Mouse (Mus musculus): ENCODE results near the gene Gm9821. TPM values are rescaled to one million over a fixed set of nuclear protein-coding genes. Genes with fewer than 3 reads are reported as not detected.

Gene Gm9821
- polyA plus RNA-seq, 1 experiment from 2014 or later = 0.80 TPM

- 70% methylated on average over 23 of the region's 23 CpGs for WGBS (ENCODE audit: insufficient replicate concordance)
- H3K27me3 ChIP-seq = peaks cover 63% of the 10 kb centered on the region
- DNase-seq (no peak), ATAC-seq (ENCODE audit: low read depth) (no peak)
- H3K27ac ChIP-seq = no peak overlapping the region
- H3K4me1 ChIP-seq (replicated peaks) = peaks cover 59% of the 10 kb centered on the region
- H3K4me2 ChIP-seq = no peak overlapping the region
- H3K9me3 ChIP-seq (replicated peaks) = no peaks in the 10 kb centered on the region
- no peak overlapping the region for H3K4me3 ChIP-seq (replicated peaks)
- peaks cover 11% of the 10 kb centered on the region for H3K36me3 ChIP-seq
- H3K9ac ChIP-seq = no peak overlapping the region
Measured at GRCm38 (mm10) chr2:91928534-91929350, 16.8 kb upstream of the Gm9821 start.

GRCm38 (mm10) chr2:91929455-91929854 is 16.0 kb upstream of the Gm9821 start:
- peaks cover 56% of the 10 kb centered on the region for H3K27me3 ChIP-seq
- ATAC-seq (ENCODE audit: low read depth) (no peak), DNase-seq (no peak)
- 65% methylated on average over 3 of the region's 3 CpGs for WGBS (ENCODE audit: insufficient replicate concordance)
- H3K27ac ChIP-seq = no peak overlapping the region
- H3K4me3 ChIP-seq (replicated peaks) = no peak overlapping the region
- H3K4me2 ChIP-seq = no peak overlapping the region
- H3K36me3 ChIP-seq = peaks cover 18% of the 10 kb centered on the region
- H3K9me3 ChIP-seq (replicated peaks) = no peaks in the 10 kb centered on the region
- peaks cover 63% of the 10 kb centered on the region for H3K4me1 ChIP-seq (replicated peaks)
- no peak overlapping the region for H3K9ac ChIP-seq

GRCm38 (mm10) chr2:91929936-91930335 is 15.6 kb upstream of the Gm9821 start:
- Histone ChIP-seq H3K27ac (no peak overlapping the region), H3K36me3 (peaks cover 22% of the 10 kb centered on the region), H3K9me3 (replicated peaks) (no peaks in the 10 kb centered on the region), H3K4me3 (replicated peaks) (no peak overlapping the region), H3K4me1 (replicated peaks) (peaks cover 68% of the 10 kb centered on the region), H3K4me2 (peak overlapping the region; percentile 67), H3K9ac (no peak overlapping the region), H3K27me3 (peaks cover 51% of the 10 kb centered on the region)
- ATAC-seq (ENCODE audit: low read depth) (no peak), DNase-seq (peak; percentile 55)
- WGBS (ENCODE audit: insufficient replicate concordance) = 19% methylated on average over 12 of the region's 12 CpGs

- Histone ChIP-seq H3K9me3 (replicated peaks) (no peaks in the 10 kb centered on the region), H3K36me3 (peaks cover 31% of the 10 kb centered on the region), H3K4me1 (replicated peaks) (peaks cover 71% of the 10 kb centered on the region), H3K4me2 (peak overlapping the region; percentile 67), H3K4me3 (replicated peaks) (peak overlapping the region; percentile 43), H3K27ac (no peak overlapping the region), H3K9ac (peak overlapping the region; percentile 53), H3K27me3 (peaks cover 42% of the 10 kb centered on the region)
- ATAC-seq (ENCODE audit: low read depth) (no peak), DNase-seq (no peak)
- WGBS (ENCODE audit: insufficient replicate concordance) = 30% methylated on average over 23 of the region's 23 CpGs
Measured at GRCm38 (mm10) chr2:91930761-91931291, 14.7 kb upstream of the Gm9821 start.

DNA sequence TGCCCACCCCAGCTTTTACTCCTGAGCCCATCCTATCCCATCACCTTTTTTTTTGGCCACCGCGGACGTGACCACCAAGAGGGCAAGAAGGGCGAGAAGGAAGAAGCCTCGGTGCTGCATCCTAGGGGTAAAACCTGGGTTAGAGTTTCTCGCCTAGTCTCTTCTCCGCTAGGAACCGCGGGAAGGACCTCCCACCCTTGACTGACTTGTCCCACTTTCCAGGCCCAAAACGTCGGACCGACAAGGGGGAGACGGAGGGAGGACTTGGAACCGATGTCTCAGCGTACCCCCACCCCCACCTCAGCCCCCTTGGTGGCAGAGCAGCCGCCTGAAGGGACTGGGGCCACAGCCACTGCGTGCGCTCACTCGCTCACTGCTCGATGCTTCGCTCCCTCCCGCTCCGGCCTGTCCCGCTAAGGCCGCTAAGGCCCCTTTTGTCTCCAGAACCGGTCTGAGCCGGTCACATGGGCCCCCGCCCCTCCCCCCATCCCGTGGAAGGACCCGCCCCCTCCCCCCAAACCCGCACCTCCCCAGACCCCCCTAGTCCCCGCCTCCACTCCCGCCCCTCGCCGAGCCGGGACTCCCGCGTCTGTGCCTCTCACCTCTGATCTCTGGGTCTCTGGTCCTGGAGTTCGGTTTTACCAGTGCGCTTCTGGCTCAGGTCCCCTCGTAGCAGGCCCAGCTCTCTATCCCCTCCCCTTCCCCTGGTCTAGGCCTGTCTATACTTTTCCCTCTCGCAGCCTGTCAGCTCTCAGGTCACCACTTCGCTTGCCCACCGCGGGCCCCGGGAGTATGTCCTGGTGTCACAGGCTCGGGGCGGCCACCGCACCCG is 14.0 kb upstream of the Gm9821 start:
- H3K4me1 ChIP-seq (replicated peaks) = peaks cover 71% of the 10 kb centered on the region

DNA sequence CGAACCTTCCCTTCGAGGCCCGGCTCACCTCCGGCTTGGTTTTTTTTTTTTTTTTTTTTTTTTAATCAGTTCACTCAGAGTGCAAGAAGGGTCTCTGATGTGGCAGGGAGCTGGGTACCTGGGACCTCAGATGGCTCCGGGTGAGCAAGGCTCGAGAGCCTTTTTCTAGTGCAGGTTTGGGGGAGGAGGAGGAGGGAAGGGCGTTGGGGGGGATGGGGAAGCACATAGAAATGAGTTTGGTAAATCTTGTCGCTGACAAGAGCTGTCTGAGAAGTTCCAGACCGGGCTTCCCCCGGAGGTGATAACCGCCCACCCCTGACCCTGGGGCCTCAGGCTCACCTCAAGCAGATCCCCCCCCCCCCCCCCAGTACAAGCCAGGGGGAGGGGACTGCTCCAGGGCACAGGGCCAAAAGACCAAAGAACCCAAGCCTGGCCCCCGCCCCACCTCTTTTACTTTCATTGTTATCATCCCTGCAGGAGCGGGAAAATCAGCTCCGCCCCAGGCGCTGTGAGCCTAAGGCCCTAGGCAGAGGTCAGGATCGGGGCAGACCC is 13.3 kb upstream of the Gm9821 start, which contains the start of gene Mdk:
Gene Mdk, minus strand, starts transcription at position 138 of the 552 bp plus-strand sequence.
- WGBS (ENCODE audit: insufficient replicate concordance) = 2% methylated on average over 16 of the region's 16 CpGs
- peak within 1 kb of the TSS; percentile 59 for H3K27ac ChIP-seq
- H3K4me1 ChIP-seq (replicated peaks) = peaks cover 69% of the 10 kb centered on the region
- DNase-seq (no peak), ATAC-seq (ENCODE audit: low read depth) (peak; percentile 40; the same call in 1 of the 2 replicates)
- H3K9ac ChIP-seq = peak within 1 kb of the TSS; percentile 53
- peak within 1 kb of the TSS; percentile 67 for H3K4me2 ChIP-seq
- peaks cover 34% of the 10 kb centered on the region for H3K27me3 ChIP-seq
- peaks cover 45% of the 10 kb centered on the region for H3K36me3 ChIP-seq
- H3K4me3 ChIP-seq (replicated peaks) = peak within 1 kb of the TSS; percentile 43
- no peaks in the 10 kb centered on the region for H3K9me3 ChIP-seq (replicated peaks)

More for the DNA sequence above, 14.0 kb upstream of the Gm9821 start:
- peak; percentile 9; the same call in 1 of the 2 replicates for ATAC-seq (ENCODE audit: low read depth)
- no peaks in the 10 kb centered on the region for H3K9me3 ChIP-seq (replicated peaks)
- H3K9ac ChIP-seq = peak overlapping the region; percentile 53
- no peak for DNase-seq
- peak overlapping the region; percentile 43 for H3K4me3 ChIP-seq (replicated peaks)
- 10% methylated on average over 46 of the region's 50 CpGs for WGBS (ENCODE audit: insufficient replicate concordance)
- H3K27ac ChIP-seq = no peak overlapping the region
- H3K36me3 ChIP-seq = peaks cover 39% of the 10 kb centered on the region
- peaks cover 37% of the 10 kb centered on the region for H3K27me3 ChIP-seq
- peak overlapping the region; percentile 67 for H3K4me2 ChIP-seq

- ATAC-seq (ENCODE audit: low read depth) = no peak
- H3K36me3 ChIP-seq = peaks cover 52% of the 10 kb centered on the region
Measured at GRCm38 (mm10) chr2:91932737-91933350, 12.7 kb upstream of the Gm9821 start.

GRCm38 (mm10) chr2:91933471-91933870 is 12.0 kb upstream of the Gm9821 start:
- Histone ChIP-seq H3K27me3 (peaks cover 28% of the 10 kb centered on the region), H3K36me3 (peaks cover 58% of the 10 kb centered on the region), H3K4me3 (replicated peaks) (no peak overlapping the region), H3K4me1 (replicated peaks) (peaks cover 56% of the 10 kb centered on the region), H3K4me2 (peak overlapping the region; percentile 67; the same call in 1 of the 2 replicates), H3K27ac (peak overlapping the region; percentile 59), H3K9ac (no peak overlapping the region), H3K9me3 (replicated peaks) (no peaks in the 10 kb centered on the region)
- ATAC-seq (ENCODE audit: low read depth) (no peak), DNase-seq (no peak)
- 64% methylated on average over 9 of the region's 9 CpGs for WGBS (ENCODE audit: insufficient replicate concordance)

More at GRCm38 (mm10) chr2:91932737-91933350, 12.7 kb upstream of the Gm9821 start:
- Histone ChIP-seq H3K4me1 (replicated peaks) (peaks cover 63% of the 10 kb centered on the region), H3K4me2 (peak overlapping the region; percentile 67), H3K27ac (peak overlapping the region; percentile 59), H3K4me3 (replicated peaks) (peak overlapping the region; percentile 43), H3K9ac (peak overlapping the region; percentile 39), H3K27me3 (peaks cover 33% of the 10 kb centered on the region), H3K9me3 (replicated peaks) (no peaks in the 10 kb centered on the region)
- no peak for DNase-seq
- WGBS (ENCODE audit: insufficient replicate concordance) = 25% methylated on average over 6 of the region's 6 CpGs

- Histone ChIP-seq H3K36me3 (peaks cover 63% of the 10 kb centered on the region), H3K9me3 (replicated peaks) (no peaks in the 10 kb centered on the region), H3K27me3 (peaks cover 22% of the 10 kb centered on the region), H3K9ac (no peak overlapping the region), H3K27ac (no peak overlapping the region), H3K4me2 (no peak overlapping the region), H3K4me1 (replicated peaks) (peaks cover 56% of the 10 kb centered on the region), H3K4me3 (replicated peaks) (no peak overlapping the region)
- WGBS (ENCODE audit: insufficient replicate concordance) = 32% methylated on average over 8 of the region's 8 CpGs
- DNase-seq (no peak), ATAC-seq (ENCODE audit: low read depth) (no peak)
Measured at GRCm38 (mm10) chr2:91934016-91934415, 11.5 kb upstream of the Gm9821 start.

DNA sequence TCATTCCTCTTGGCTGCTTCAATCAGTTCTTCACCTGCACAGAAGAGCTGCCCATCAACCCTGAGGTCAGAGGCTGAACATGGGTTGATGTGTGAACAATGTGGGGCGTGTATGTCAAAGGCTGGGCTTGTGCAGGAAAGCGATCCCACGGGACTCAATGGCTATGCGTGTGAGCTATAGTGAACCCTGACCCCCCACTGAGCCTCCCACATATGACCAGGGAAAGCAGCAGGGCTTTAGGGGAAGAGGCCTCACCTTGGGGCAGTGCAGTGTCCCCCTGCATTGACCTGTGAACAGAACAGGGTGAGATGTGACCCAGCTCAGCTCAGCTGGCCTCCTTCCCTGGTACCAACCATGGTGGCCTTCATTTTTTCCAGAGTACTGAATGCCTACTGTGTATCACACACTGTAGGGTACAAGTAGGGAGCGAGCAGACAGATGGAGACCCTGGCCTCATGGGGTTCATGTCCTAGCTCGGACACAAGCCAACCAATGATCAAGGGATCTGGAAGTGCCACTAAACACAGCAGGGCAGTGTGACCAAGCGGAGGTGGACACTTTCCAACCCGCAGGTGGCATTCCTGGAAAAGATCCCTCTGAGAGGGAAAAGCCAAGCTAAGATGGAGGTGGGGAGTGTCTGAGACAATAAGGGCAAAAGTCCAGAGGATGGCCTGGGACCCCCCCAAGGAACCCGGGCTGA is 10.5 kb upstream of the Gm9821 start:
- H3K9me3 ChIP-seq (replicated peaks) = no peaks in the 10 kb centered on the region
- H3K27me3 ChIP-seq = peaks cover 18% of the 10 kb centered on the region
- ATAC-seq (ENCODE audit: low read depth) (no peak), DNase-seq (no peak)
- no peak overlapping the region for H3K9ac ChIP-seq
- peaks cover 73% of the 10 kb centered on the region for H3K36me3 ChIP-seq
- no peak overlapping the region for H3K4me3 ChIP-seq (replicated peaks)
- WGBS (ENCODE audit: insufficient replicate concordance) = 78% methylated on average over 9 of the region's 9 CpGs
- H3K27ac ChIP-seq = no peak overlapping the region
- H3K4me2 ChIP-seq = no peak overlapping the region
- H3K4me1 ChIP-seq (replicated peaks) = peaks cover 52% of the 10 kb centered on the region
